9 mouse cellular contexts compared by ENCODE assay signal in the genomic region with DNA sequence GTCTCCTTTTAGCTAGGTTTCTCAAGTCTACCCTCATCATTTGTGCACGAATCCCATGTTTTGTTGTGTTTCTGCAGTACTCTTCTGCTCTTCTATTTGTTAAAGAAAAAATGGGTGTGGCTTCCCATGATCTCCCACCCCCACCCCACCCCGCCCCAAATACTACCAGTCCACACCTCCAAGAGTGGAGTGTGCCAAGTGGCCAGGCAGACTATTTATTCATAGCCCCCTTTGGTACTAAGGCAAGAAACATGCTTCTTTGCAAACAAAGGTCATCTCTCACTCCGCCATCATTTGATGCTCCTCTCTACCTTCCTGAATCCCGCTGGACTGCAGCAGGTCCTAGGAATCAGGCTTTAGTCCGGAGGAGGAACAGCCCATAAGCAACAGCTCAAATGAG. TPM values are rescaled to one million over a fixed set of nuclear protein-coding genes. Genes with fewer than 3 reads are reported as not detected.
DNase-seq lines count a peak whose midpoint lies in the region; ATAC-seq and TF ChIP-seq lines count a peak whose summit lies in the region.
"Had no signal": no experiment of that assay in that cellular context is flagged by ENCODE, and none has a peak within 500 bp of the region (broad histone marks: within the 10 kb centered on the region; RNA-seq: fewer than 3 reads in every experiment).

No protein-coding gene starts in this region.

- peak overlapping the region; percentile 68; the same call in 1 of the 2 replicates for H3K4me3 ChIP-seq in heart, embryonic 10.5 days
- H3K4me3 ChIP-seq in E14TG2a.4 (replicated peaks; ENCODE audit: low read length): peak overlapping the region; percentile 88
- H3K4me3 ChIP-seq in heart, embryonic 16.5 days (ENCODE audit: low read length): peak overlapping the region; percentile 74
- peak overlapping the region; percentile 64 for H3K4me3 ChIP-seq in liver, postnatal 0 days (ENCODE audit: low read depth, low read length)

- H3K4me2 ChIP-seq in heart, embryonic 16.5 days (ENCODE audit: low read depth, low read length): peak overlapping the region; percentile 98
- H3K4me2 ChIP-seq in liver, postnatal 0 days (ENCODE audit: low read depth, low read length): peak overlapping the region; percentile 85

- no peak for TF ChIP-seq CTCF in E14TG2a.4 (conservative IDR thresholded peaks at IDR 0.05; ENCODE audit: low read length)
- TF ChIP-seq CTCF in liver, postnatal 0 days (IDR thresholded peaks at IDR 0.05; ENCODE audit: low read depth): no peak

- no peak for TF ChIP-seq EP300 in liver, postnatal 0 days (IDR thresholded peaks at IDR 0.05; ENCODE audit: low read depth)

- WGBS in heart, embryonic 10.5 days: 49% methylated on average over 5 of the region's 5 CpGs
- WGBS in heart, embryonic 16.5 days: 45% methylated on average over 5 of the region's 5 CpGs
- WGBS in liver, postnatal 0 days (ENCODE audit: insufficient replicate concordance): 34% methylated on average over 5 of the region's 5 CpGs

- no peak for ATAC-seq in heart, embryonic 16.5 days (replicated peaks; ENCODE audit: extremely low read depth, insufficient read depth, low FRiP score)
- ATAC-seq in liver, postnatal 0 days: no peak

- H3K27ac ChIP-seq in heart, embryonic 10.5 days: no peak overlapping the region
- no peak overlapping the region for H3K27ac ChIP-seq in heart, embryonic 16.5 days (ENCODE audit: low read length)
- peak overlapping the region; percentile 87 for H3K27ac ChIP-seq in liver, postnatal 0 days (ENCODE audit: low read depth)

- no peak for DNase-seq in heart, embryonic 10.5 days (ENCODE audit: low spot score)
- DNase-seq in heart, postnatal 4 days: no peak
- no peak for DNase-seq in liver, postnatal 0 days
- no peak for DNase-seq in cerebellum, adult 8-10 months
- no peak for DNase-seq in thymus, postnatal 25 days
- no peak for DNase-seq in layer of hippocampus, postnatal 14 days (ENCODE audit: low spot score in 2 of 2)
- DNase-seq: cerebellum, adult 11 months had no signal

- peaks cover 44% of the 10 kb centered on the region for H3K27me3 ChIP-seq in heart, embryonic 10.5 days (ENCODE audit: insufficient read depth, poor library complexity, severe bottlenecking)
- peaks cover 54% of the 10 kb centered on the region for H3K27me3 ChIP-seq in E14TG2a.4 (ENCODE audit: insufficient read depth, low read length)
- H3K27me3 ChIP-seq in heart, embryonic 16.5 days (ENCODE audit: control insufficient read depth, insufficient read depth, low read length): 0 out of 2 replicates have a peak, but pooled peaks cover 5% of the 10 kb centered on the region
- peaks cover 19% of the 10 kb centered on the region; the same call in 1 of the 2 replicates for H3K27me3 ChIP-seq in liver, postnatal 0 days (ENCODE audit: insufficient read depth, low read length)

- no peaks in the 10 kb centered on the region for H3K36me3 ChIP-seq in heart, embryonic 10.5 days
- H3K36me3 ChIP-seq in E14TG2a.4 (ENCODE audit: insufficient read depth, low read length): no peaks in the 10 kb centered on the region
- H3K36me3 ChIP-seq in heart, embryonic 16.5 days (ENCODE audit: control insufficient read depth, insufficient read depth): no peaks in the 10 kb centered on the region
- H3K36me3 ChIP-seq in liver, postnatal 0 days (replicated peaks; ENCODE audit: insufficient read depth, low read length): no peaks in the 10 kb centered on the region

- no peaks in the 10 kb centered on the region for H3K9me3 ChIP-seq in heart, embryonic 10.5 days
- no peaks in the 10 kb centered on the region for H3K9me3 ChIP-seq in E14TG2a.4 (ENCODE audit: low read length)
- H3K9me3 ChIP-seq in heart, embryonic 16.5 days (replicated peaks; ENCODE audit: control insufficient read depth, low read length): no peaks in the 10 kb centered on the region
- H3K9me3 ChIP-seq in liver, postnatal 0 days (ENCODE audit: low read length): no peaks in the 10 kb centered on the region

- H3K9ac ChIP-seq in heart, embryonic 16.5 days (ENCODE audit: low read length): no peak overlapping the region; the same call in 1 of the 2 replicates
- peak overlapping the region; percentile 65 for H3K9ac ChIP-seq in liver, postnatal 0 days (replicated peaks)

- peaks cover 40% of the 10 kb centered on the region for H3K4me1 ChIP-seq in heart, embryonic 10.5 days
- H3K4me1 ChIP-seq in E14TG2a.4 (replicated peaks; ENCODE audit: low read depth, low read length): peaks cover 46% of the 10 kb centered on the region
- peaks cover 15% of the 10 kb centered on the region for H3K4me1 ChIP-seq in heart, embryonic 16.5 days (ENCODE audit: control insufficient read depth, insufficient read depth, low read length)
- H3K4me1 ChIP-seq in liver, postnatal 0 days (ENCODE audit: insufficient read depth): peaks cover 16% of the 10 kb centered on the region

RNA-seq across cellular contexts. Expression of gene Rassf2, which starts 2.0 kb away (rescaled TPM):
- polyA plus RNA-seq in heart, embryonic 10.5 days (2016; fragmentation: Nextera tagmentation; extraction: Ambion mirVana): 4.7 TPM in 2 replicates
- total RNA-seq in heart, postnatal 4 days (2021): 10 to 100 TPM; 13.7 to 15.2 TPM
- 10.6 and 12.5 TPM in 2 replicates for polyA plus RNA-seq in heart, embryonic 16.5 days (2015; fragmentation: Nextera tagmentation; extraction: Ambion mirVana)
- polyA plus RNA-seq in liver, postnatal 0 days (2015; fragmentation: Nextera tagmentation; extraction: Ambion mirVana): 1.9 and 3.0 TPM in 2 replicates
- 10 to 100 TPM; 33.3 to 35.6 TPM for total RNA-seq in layer of hippocampus, postnatal 14 days (2021)
